Mouse (Mus musculus): ENCODE results near the gene Tapbp.

- TF ChIP-seq POU5F1 (IDR thresholded peaks at IDR 0.05; ENCODE audit: borderline replicate concordance, low read length) (no peak), NANOG (IDR thresholded peaks at IDR 0.05; ENCODE audit: borderline replicate concordance, low read length) (no peak), CTCF (conservative IDR thresholded peaks at IDR 0.05; ENCODE audit: low read length) (no peak)
Observed at GRCm38 (mm10) chr17:33936993-33937392, 21.3 kb downstream of the Tapbp start.

Data from E14TG2a.4 (cell line).